Mouse (Mus musculus) small intestine, adult 2 months (tissue): ENCODE data around the gene Degs2.

Experiments used
- CTCF ChIP-seq: fragments of 200-500 bp; IDR thresholded peaks from 2 replicates; pipeline ENCODE4 v1.5.1; 2012; ENCODE audit warnings: low read depth, mild to moderate bottlenecking, control low read depth, inconsistent platforms, low read length, moderate library complexity, mixed read lengths; ENCODE audit not compliant: insufficient replicate concordance, insufficient read length; ENCODE audit errors: extremely low read depth
- POLR2A ChIP-seq: fragments of 200-500 bp; IDR thresholded peaks from 2 replicates; pipeline ENCODE4 v1.6.1; 2012; ENCODE audit warnings: low read depth, mild to moderate bottlenecking, control low read depth, inconsistent platforms, low read length, moderate library complexity

DNA sequence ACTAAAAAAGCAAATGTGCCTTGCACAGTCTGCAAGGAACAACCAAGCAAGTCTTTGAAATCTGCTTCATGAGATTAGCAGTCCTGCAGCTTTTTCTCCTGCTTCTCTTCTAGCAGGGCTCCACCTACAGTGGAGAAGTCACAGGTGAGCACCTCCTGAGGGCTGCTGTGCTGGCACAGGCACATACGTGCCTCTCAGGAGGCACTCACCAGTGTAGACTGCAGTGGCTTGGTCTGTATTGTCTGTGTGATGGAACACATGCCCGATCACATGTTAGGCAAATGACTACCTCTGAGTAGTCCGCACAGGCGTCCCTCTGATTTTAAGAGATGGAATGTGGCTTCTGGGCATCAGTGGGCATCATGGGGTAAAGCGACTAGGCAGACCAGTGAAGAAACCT is 25.0 kb downstream of the Degs2 start:
- TF ChIP-seq CTCF (no peak), POLR2A (no peak)
